Mouse (Mus musculus) spleen, adult 2 months (tissue): ENCODE results near the gene Ccdc43. TPM values are rescaled to one million over a fixed set of nuclear protein-coding genes. Genes with fewer than 3 reads are reported as not detected.

Source experiments
- DNase-seq, 2 experiments: peaks; one replicate each; pipeline versions ENCODE4 v3.0.0 to v3.0.0-alpha.2; 2012 to 2021; ENCODE audit warnings: low spot score in 2 of 2, low read depth in 1 of 2
- H3K27ac ChIP-seq: fragments of 200-500 bp; 2 replicates; pipeline ENCODE4 v1.5.1; 2012; ENCODE audit warnings: low read length, inconsistent platforms; ENCODE audit not compliant: insufficient read depth
- H3K27me3 ChIP-seq: fragments of 200-500 bp; 2 replicates; pipeline ENCODE4 v1.6.1; 2012; ENCODE audit warnings: mild to moderate bottlenecking, moderate library complexity, low read length, inconsistent platforms; ENCODE audit not compliant: control insufficient read depth, insufficient read depth
- H3K36me3 ChIP-seq: fragments of 200-500 bp; 2 replicates; pipeline ENCODE4 v1.6.1; 2012; ENCODE audit warnings: mild to moderate bottlenecking, low read length, inconsistent platforms; ENCODE audit not compliant: control insufficient read depth, insufficient read depth
- H3K4me1 ChIP-seq: fragments of 200-500 bp; 2 replicates; pipeline ENCODE4 v1.6.1; 2011; ENCODE audit warnings: inconsistent platforms; ENCODE audit not compliant: control insufficient read depth, insufficient read depth, insufficient read length
- H3K4me3 ChIP-seq: fragments of 200-500 bp; 2 replicates; pipeline ENCODE4 v1.5.1; 2011; ENCODE audit warnings: mild to moderate bottlenecking, inconsistent platforms; ENCODE audit not compliant: insufficient read depth, insufficient read length; ENCODE audit errors: extremely low read depth
- CTCF ChIP-seq: fragments of 200-500 bp; IDR thresholded peaks from 2 replicates; pipeline ENCODE4 v1.5.1; 2011; ENCODE audit warnings: mild to moderate bottlenecking, inconsistent platforms; ENCODE audit not compliant: insufficient read depth, insufficient read length, insufficient replicate concordance; ENCODE audit errors: extremely low read depth
- POLR2A ChIP-seq: fragments of 200-500 bp; IDR thresholded peaks from 2 replicates; pipeline ENCODE4 v1.6.1; 2011; ENCODE audit warnings: low read depth, low read length, inconsistent platforms
- WGBS: fragments of 180-500 bp; shearing (Covaris S2); methylation state at CpG from one replicate; pipeline ENCODE4 v1.1.7; 2018; 5-methylcytosine and 5-hydroxymethylcytosine counted together
- polyA plus RNA-seq: library from polyadenylated mRNA; depleted of rRNA; stranded (reverse); fragments of >200 nt; gene quantifications from 2 replicates; pipeline ENCODE4 v1.2.3, GENCODE M21; 2012

Ccdc43 gene
- polyA plus RNA-seq, 1 experiment: 2.6 TPM

- Histone ChIP-seq H3K27ac (no peak overlapping the region), H3K4me3 (no peak overlapping the region), H3K27me3 (no peaks in the 10 kb centered on the region), H3K36me3 (no peaks in the 10 kb centered on the region), H3K4me1 (no peaks in the 10 kb centered on the region)
- 75% methylated on average over 3 of the region's 3 CpGs for WGBS
- DNase-seq: no peak
- TF ChIP-seq POLR2A (no peak), CTCF (no peak)
Observed at GRCm38 (mm10) chr11:102738046-102738445, 40.5 kb upstream of the Ccdc43 start.

- H3K4me3 ChIP-seq: no peak overlapping the region
- peaks cover 1% of the 10 kb centered on the region; the same call in 1 of the 2 replicates for H3K27me3 ChIP-seq
- H3K27ac ChIP-seq: no peak overlapping the region
- H3K4me1 ChIP-seq: no peaks in the 10 kb centered on the region
- H3K36me3 ChIP-seq: no peaks in the 10 kb centered on the region
- 97% methylated on average over 6 of the region's 6 CpGs for WGBS
- TF ChIP-seq POLR2A: no peak
- no peak for TF ChIP-seq CTCF
- DNase-seq: no peak
Observed at GRCm38 (mm10) chr11:102734961-102735360, 37.4 kb upstream of the Ccdc43 start.

GRCm38 (mm10) chr11:102733146-102733545 lies 35.6 kb upstream of the Ccdc43 start:
- TF ChIP-seq POLR2A (no peak), CTCF (no peak)
- no peaks in the 10 kb centered on the region for H3K4me1 ChIP-seq
- peaks cover 1% of the 10 kb centered on the region; the same call in 1 of the 2 replicates for H3K27me3 ChIP-seq
- DNase-seq: no peak
- H3K36me3 ChIP-seq: no peaks in the 10 kb centered on the region
- H3K27ac ChIP-seq: no peak overlapping the region
- 77% methylated on average over 5 of the region's 5 CpGs for WGBS
- no peak overlapping the region for H3K4me3 ChIP-seq

DNA sequence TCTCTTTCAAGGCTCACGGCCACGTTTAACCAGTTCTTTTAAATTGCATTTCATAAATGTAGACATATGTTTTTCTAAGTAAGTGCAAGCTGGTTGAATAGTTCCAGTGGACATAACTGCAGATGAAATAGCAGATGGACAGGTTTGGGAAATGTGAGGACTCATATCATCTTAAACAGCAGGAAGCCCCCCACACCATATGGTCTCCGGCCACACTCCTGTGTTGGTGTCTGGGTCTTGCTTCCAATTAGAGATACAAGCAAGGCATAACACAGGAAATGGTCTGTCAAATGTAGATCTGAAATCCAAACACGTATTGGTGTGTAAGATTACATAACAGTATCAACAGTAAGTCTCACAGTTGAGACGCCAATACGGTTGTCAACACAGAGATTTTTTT lies 33.8 kb upstream of the Ccdc43 start:
- Histone ChIP-seq H3K4me1 (no peaks in the 10 kb centered on the region), H3K4me3 (no peak overlapping the region), H3K27ac (no peak overlapping the region), H3K27me3 (peaks cover 1% of the 10 kb centered on the region; the same call in 1 of the 2 replicates), H3K36me3 (no peaks in the 10 kb centered on the region)
- WGBS: 58% methylated on average over 6 of the region's 6 CpGs
- TF ChIP-seq POLR2A (no peak), CTCF (no peak)
- no peak for DNase-seq

DNA sequence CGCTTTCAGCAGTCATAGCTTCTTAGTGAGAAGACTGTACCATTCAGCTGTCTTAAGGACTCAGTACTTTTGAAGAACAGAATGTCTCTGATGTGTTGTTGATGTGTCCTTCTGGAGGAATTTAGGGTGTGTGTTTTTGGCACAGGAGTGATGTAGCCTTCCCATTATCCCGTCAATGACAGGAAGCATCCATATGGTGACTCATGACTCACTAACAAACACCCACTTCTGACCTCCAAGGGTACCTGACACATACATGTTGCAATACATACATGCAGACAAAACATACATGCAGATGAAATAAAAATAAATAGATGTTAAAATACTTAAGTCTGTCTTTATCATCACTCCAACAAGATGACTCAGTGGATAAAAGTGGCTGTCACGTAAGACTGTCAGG lies 32.3 kb upstream of the Ccdc43 start:
- WGBS: 81% methylated on average over 3 of the region's 3 CpGs
- no peak overlapping the region for H3K4me3 ChIP-seq

GRCm38 (mm10) chr11:102728614-102729013 lies 31.0 kb upstream of the Ccdc43 start:
- no peaks in the 10 kb centered on the region for H3K4me1 ChIP-seq
- 36% methylated on average over 7 of the region's 7 CpGs for WGBS
- TF ChIP-seq CTCF (no peak), POLR2A (no peak)
- peaks cover 1% of the 10 kb centered on the region; the same call in 1 of the 2 replicates for H3K27me3 ChIP-seq
- H3K4me3 ChIP-seq: no peak overlapping the region
- H3K36me3 ChIP-seq: no peaks in the 10 kb centered on the region
- H3K27ac ChIP-seq: no peak overlapping the region
- DNase-seq: no peak

More for the DNA sequence above, 32.3 kb upstream of the Ccdc43 start:
- Histone ChIP-seq H3K36me3 (no peaks in the 10 kb centered on the region), H3K27ac (no peak overlapping the region), H3K4me1 (no peaks in the 10 kb centered on the region), H3K27me3 (peaks cover 1% of the 10 kb centered on the region; the same call in 1 of the 2 replicates)
- TF ChIP-seq CTCF (no peak), POLR2A (no peak)
- DNase-seq: no peak

DNA sequence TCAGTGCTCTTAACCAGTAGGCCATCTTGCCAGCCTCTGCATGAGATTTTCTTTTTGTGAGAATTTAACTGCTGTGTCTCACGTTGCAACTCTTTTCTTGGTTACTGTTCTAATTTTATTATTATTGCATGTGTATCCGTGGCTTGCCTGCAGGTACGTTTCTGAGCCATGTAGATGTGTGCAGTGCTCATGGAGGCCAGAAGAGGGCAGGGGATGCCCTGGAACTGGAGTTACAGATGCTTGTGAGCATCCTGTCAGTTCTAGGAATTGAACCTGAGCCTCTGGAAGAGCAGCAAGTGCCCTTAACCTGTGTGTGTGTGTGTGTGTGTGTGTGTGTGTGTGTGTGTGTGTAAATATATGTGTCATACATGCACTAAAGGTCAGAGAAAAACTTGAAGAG lies 28.0 kb upstream of the Ccdc43 start:
- Histone ChIP-seq H3K4me1 (no peaks in the 10 kb centered on the region), H3K36me3 (no peaks in the 10 kb centered on the region), H3K27ac (no peak overlapping the region), H3K27me3 (no peaks in the 10 kb centered on the region), H3K4me3 (no peak overlapping the region)
- no peak for DNase-seq
- WGBS: 19% methylated on average over 3 of the region's 3 CpGs
- TF ChIP-seq POLR2A: no peak
